Mouse (Mus musculus) gonadal fat pad, adult 2 months (tissue): Measurements from ENCODE around the gene Bbs10. TPM values are rescaled to one million over a fixed set of nuclear protein-coding genes. Genes with fewer than 3 reads are reported as not detected.

ENCODE experiments used
- DNase-seq: peaks from one replicate; pipeline ENCODE4 v3.0.0-alpha.2; 2012; ENCODE audit warnings: low read depth
- polyA plus RNA-seq: library from polyadenylated mRNA; depleted of rRNA; stranded (reverse); fragments of >200 nt; gene quantifications from 2 replicates; pipeline ENCODE4 v1.2.3, GENCODE M21; 2012; rRNA removed

Bbs10 gene
- polyA plus RNA-seq = 1.9 and 2.0 TPM in 2 replicates

GRCm38 (mm10) chr10:111298140-111299098 is at the start of gene Bbs10:
TSS of gene Bbs10 (plus strand) at chr10:111298679.
- peak; percentile 38 for DNase-seq

GRCm38 (mm10) chr10:111250192-111250591 is 48.3 kb upstream of the Bbs10 start:
- no peak for DNase-seq

- no peak for DNase-seq
These were observed 46.8 kb upstream of the Bbs10 start for GRCm38 (mm10) chr10:111251666-111252065.

- DNase-seq = no peak
These were observed 43.3 kb upstream of the Bbs10 start for GRCm38 (mm10) chr10:111255228-111255627.

- DNase-seq = no peak
These were observed 42.3 kb upstream of the Bbs10 start for GRCm38 (mm10) chr10:111256156-111256555.

- no peak for DNase-seq
These were observed 41.1 kb upstream of the Bbs10 start for GRCm38 (mm10) chr10:111257358-111257757.

- no peak for DNase-seq
These were observed 40.2 kb upstream of the Bbs10 start for GRCm38 (mm10) chr10:111258256-111258655.

- no peak for DNase-seq
These were observed 26.8 kb upstream of the Bbs10 start for GRCm38 (mm10) chr10:111271687-111272086.

- DNase-seq = no peak
These were observed 25.6 kb upstream of the Bbs10 start for GRCm38 (mm10) chr10:111272905-111273304.

- DNase-seq = no peak
These were observed 24.9 kb upstream of the Bbs10 start for GRCm38 (mm10) chr10:111273463-111274088.

GRCm38 (mm10) chr10:111275822-111276221 is 22.7 kb upstream of the Bbs10 start:
- DNase-seq = no peak

GRCm38 (mm10) chr10:111297631-111298030 is 848 bp upstream of the Bbs10 start:
- DNase-seq = no peak

GRCm38 (mm10) chr10:111299591-111299990 is 1.1 kb downstream of the Bbs10 start:
- no peak for DNase-seq

GRCm38 (mm10) chr10:111301041-111301440 is 2.6 kb downstream of the Bbs10 start:
- DNase-seq = no peak

GRCm38 (mm10) chr10:111302486-111302885 is 4.0 kb downstream of the Bbs10 start:
- DNase-seq = no peak

GRCm38 (mm10) chr10:111308850-111309501 is 10.5 kb downstream of the Bbs10 start:
- no peak for DNase-seq

GRCm38 (mm10) chr10:111313282-111313681 is 14.8 kb downstream of the Bbs10 start:
- DNase-seq = no peak

- DNase-seq = no peak
These were observed 16.3 kb downstream of the Bbs10 start for GRCm38 (mm10) chr10:111314636-111315395.

GRCm38 (mm10) chr10:111315940-111316339 is 17.5 kb downstream of the Bbs10 start:
- DNase-seq = no peak

GRCm38 (mm10) chr10:111318021-111318420 is 19.5 kb downstream of the Bbs10 start:
- no peak for DNase-seq

GRCm38 (mm10) chr10:111318805-111319500 is 20.5 kb downstream of the Bbs10 start:
- DNase-seq = no peak
